Mouse (Mus musculus) lung, embryonic 16.5 days (tissue): ENCODE data around the gene Arl2bp. TPM values are rescaled to one million over a fixed set of nuclear protein-coding genes. Genes with fewer than 3 reads are reported as not detected.

Experiments
- ATAC-seq: fragments of 200-750 bp; cut with Nextera tagmentation; 2 replicates; pipeline ENCODE4 v1.8.0; 2017; ENCODE audit warnings: low read depth, mild to moderate bottlenecking, moderate library complexity
- H3K27ac ChIP-seq: fragments of 300-500 bp; sonication (generic); 2 replicates; pipeline ENCODE4 v1.5.1; 2014; ENCODE audit warnings: mild to moderate bottlenecking, control low read depth, low read length
- H3K27me3 ChIP-seq: fragments of 300-500 bp; sonication (generic); 2 replicates; pipeline ENCODE4 v1.6.1; 2014; ENCODE audit warnings: low read depth, low read length, mixed read lengths; ENCODE audit not compliant: control insufficient read depth, insufficient read depth
- H3K36me3 ChIP-seq: fragments of 300-500 bp; sonication (generic); 2 replicates; pipeline ENCODE4 v1.6.1; 2014; ENCODE audit warnings: low read length; ENCODE audit not compliant: control insufficient read depth, insufficient read depth
- H3K4me1 ChIP-seq: fragments of 300-500 bp; sonication (generic); replicated peaks from 2 replicates; pipeline ENCODE4 v1.6.1; 2014; ENCODE audit warnings: low read length, mixed read lengths; ENCODE audit not compliant: control insufficient read depth, insufficient read depth
- H3K4me2 ChIP-seq: fragments of 300-500 bp; sonication (generic); 2 replicates; pipeline ENCODE4 v1.6.1; 2014; ENCODE audit warnings: low read depth, low read length, control low read depth
- H3K4me3 ChIP-seq: fragments of 300-500 bp; sonication (generic); 2 replicates; pipeline ENCODE4 v1.5.1; 2014; ENCODE audit warnings: mild to moderate bottlenecking, low read length, control low read depth
- H3K9ac ChIP-seq: fragments of 300-500 bp; sonication (generic); 2 replicates; pipeline ENCODE4 v1.6.1; 2014; ENCODE audit warnings: low read length, control low read depth
- H3K9me3 ChIP-seq: fragments of 300-500 bp; sonication (generic); 2 replicates; pipeline ENCODE4 v1.6.1; 2016; ENCODE audit warnings: low read length; ENCODE audit not compliant: control insufficient read depth
- WGBS: fragments of 180-500 bp; shearing (Covaris S2); extraction: QIAGEN DNeasy Blood & Tissue Kit; methylation state at CpG from one replicate; pipeline ENCODE4 v1.1.7; 2014; 5-methylcytosine and 5-hydroxymethylcytosine counted together
- polyA plus RNA-seq: library from polyadenylated mRNA; unstranded; fragments of >200 nt; fragmentation: Nextera tagmentation; extraction: Ambion mirVana; gene quantifications from 2 replicates; pipeline ENCODE4 v1.2.1, GENCODE M21; 2015

Arl2bp gene
- polyA plus RNA-seq, 1 experiment from 2014 or later: 118 TPM

GRCm38 (mm10) chr8:94711160-94711718 lies 44.8 kb downstream of the Arl2bp start:
- ATAC-seq: peak; percentile 52; the same call in 1 of the 2 replicates
- Histone ChIP-seq H3K4me3 (no peak overlapping the region), H3K4me2 (0 out of 2 replicates have a peak overlapping the region, but pooled peaks have one; percentile 7), H3K27me3 (no peaks in the 10 kb centered on the region), H3K27ac (peak overlapping the region; percentile 41), H3K9me3 (no peaks in the 10 kb centered on the region), H3K4me1 (no peaks in the 10 kb centered on the region), H3K36me3 (no peaks in the 10 kb centered on the region), H3K9ac (no peak overlapping the region)
- 50% methylated on average over 5 of the region's 5 CpGs for WGBS

- no peaks in the 10 kb centered on the region for H3K9me3 ChIP-seq
- no peaks in the 10 kb centered on the region for H3K27me3 ChIP-seq
- no peak overlapping the region for H3K27ac ChIP-seq
- no peak overlapping the region for H3K4me2 ChIP-seq
- WGBS: 35% methylated on average over 5 of the region's 5 CpGs
- H3K36me3 ChIP-seq: no peaks in the 10 kb centered on the region
- H3K9ac ChIP-seq: no peak overlapping the region
- H3K4me1 ChIP-seq: no peaks in the 10 kb centered on the region
- no peak for ATAC-seq
- no peak overlapping the region for H3K4me3 ChIP-seq
Observed at GRCm38 (mm10) chr8:94714556-94714955, 48.2 kb downstream of the Arl2bp start.

GRCm38 (mm10) chr8:94715871-94716270 lies 49.5 kb downstream of the Arl2bp start:
- Histone ChIP-seq H3K4me2 (no peak overlapping the region), H3K9me3 (no peaks in the 10 kb centered on the region), H3K27ac (no peak overlapping the region), H3K4me3 (no peak overlapping the region), H3K36me3 (no peaks in the 10 kb centered on the region), H3K4me1 (no peaks in the 10 kb centered on the region), H3K9ac (no peak overlapping the region), H3K27me3 (no peaks in the 10 kb centered on the region)
- no peak for ATAC-seq
- 78% methylated on average over 3 of the region's 3 CpGs for WGBS

- H3K9me3 ChIP-seq: no peaks in the 10 kb centered on the region
- H3K4me2 ChIP-seq: no peak overlapping the region
- H3K4me1 ChIP-seq: no peaks in the 10 kb centered on the region
- H3K27ac ChIP-seq: no peak overlapping the region
- no peak overlapping the region for H3K4me3 ChIP-seq
- H3K27me3 ChIP-seq: no peaks in the 10 kb centered on the region
- no peaks in the 10 kb centered on the region for H3K36me3 ChIP-seq
- WGBS: 50% methylated on average over 1 of the region's 1 CpGs
- no peak overlapping the region for H3K9ac ChIP-seq
- no peak for ATAC-seq
Observed at GRCm38 (mm10) chr8:94716841-94717240, 50.4 kb downstream of the Arl2bp start.

Other genes with a start within 250 kb of the Arl2bp start
- 0.45 and 0.73 TPM in 2 replicates for gene Nlrc5, start 232.2 kb upstream of the Arl2bp start, polyA plus RNA-seq
- 9.9 and 10.6 TPM in 2 replicates for gene Cpne2, start 133.6 kb upstream of the Arl2bp start, polyA plus RNA-seq
- 32.7 and 35.5 TPM in 2 replicates for gene Rspry1, start 64.7 kb upstream of the Arl2bp start, polyA plus RNA-seq
- 50.8 and 52.9 TPM in 2 replicates for gene Fam192a, start 64.6 kb upstream of the Arl2bp start, polyA plus RNA-seq
- 3.6 TPM in 2 replicates for gene Pllp, start 29.7 kb downstream of the Arl2bp start, polyA plus RNA-seq
- not detected in 2 replicates for gene Ccl22, start 79.0 kb downstream of the Arl2bp start, polyA plus RNA-seq
- gene Cx3cl1, start 105.4 kb downstream of the Arl2bp start, polyA plus RNA-seq: 7.7 and 9.3 TPM in 2 replicates
- 0.62 TPM in 1 of 2 replicates, not detected in the other for gene Ccl17, start 143.9 kb downstream of the Arl2bp start, polyA plus RNA-seq
- 69.1 and 69.7 TPM in 2 replicates for gene Coq9, start 171.7 kb downstream of the Arl2bp start, polyA plus RNA-seq
- 91.2 and 91.9 TPM in 2 replicates for gene Ciapin1, start 171.8 kb downstream of the Arl2bp start, polyA plus RNA-seq
- gene Polr2c, start 190.8 kb downstream of the Arl2bp start, polyA plus RNA-seq: 150 and 157 TPM in 2 replicates
- gene Dok4, start 209.7 kb downstream of the Arl2bp start, polyA plus RNA-seq: 49.4 and 49.7 TPM in 2 replicates